20 mouse cellular contexts compared by ENCODE assay signal in the genomic region with DNA sequence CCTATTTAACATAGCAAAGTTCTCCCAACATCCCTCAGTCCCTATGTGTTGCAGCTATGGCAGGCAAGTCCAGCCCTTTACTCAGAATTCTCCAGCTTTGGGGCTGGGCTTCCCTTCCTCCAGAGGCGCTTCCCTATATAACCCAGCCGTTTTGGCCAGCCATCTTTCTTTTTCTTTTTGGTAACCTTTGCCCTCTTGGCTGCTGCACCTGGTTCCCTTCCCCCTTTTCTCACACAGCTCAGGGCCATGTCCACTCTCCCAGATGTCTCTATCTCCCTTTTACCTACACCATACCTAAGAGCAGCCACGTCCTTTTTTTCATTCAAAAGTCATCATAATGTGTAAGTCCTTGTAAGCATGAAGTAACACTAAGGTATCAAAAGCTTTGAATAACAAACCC. TPM values are rescaled to one million over a fixed set of nuclear protein-coding genes. Genes with fewer than 3 reads are reported as not detected.
DNase-seq lines count a peak whose midpoint lies in the region; ATAC-seq and TF ChIP-seq lines count a peak whose summit lies in the region.
"Had no signal": no experiment of that assay in that cellular context is flagged by ENCODE, and none has a peak within 500 bp of the region (broad histone marks: within the 10 kb centered on the region; RNA-seq: fewer than 3 reads in every experiment).

No protein-coding gene starts in this region.

- ATAC-seq in midbrain, embryonic 11.5 days (ENCODE audit: low FRiP score), result no peak
- no peak for ATAC-seq in midbrain, embryonic 14.5 days (ENCODE audit: low FRiP score, low TSS enrichment)
- no peak for ATAC-seq in liver, embryonic 12.5 days
- no peak for ATAC-seq in liver, postnatal 0 days
- ATAC-seq: activated CD4-positive, CD25-positive, alpha-beta regulatory T cell, adult 4 months; forebrain, embryonic 15.5 days; Patski had no signal

- no peak for TF ChIP-seq CTCF in liver, postnatal 0 days (IDR thresholded peaks at IDR 0.05; ENCODE audit: low read depth)

- peaks cover 14% of the 10 kb centered on the region for H3K4me1 ChIP-seq in midbrain, embryonic 11.5 days (ENCODE audit: control insufficient read depth, insufficient read depth, low read length)
- H3K4me1 ChIP-seq in midbrain, embryonic 14.5 days (ENCODE audit: control insufficient read depth, insufficient read depth, low read length), result peaks cover 16% of the 10 kb centered on the region
- H3K4me1 ChIP-seq in liver, embryonic 12.5 days, result peaks cover 40% of the 10 kb centered on the region
- H3K4me1 ChIP-seq in liver, postnatal 0 days (ENCODE audit: insufficient read depth), result peaks cover 26% of the 10 kb centered on the region

- 58% methylated on average over 3 of the region's 3 CpGs for WGBS in midbrain, embryonic 11.5 days
- 52% methylated on average over 3 of the region's 3 CpGs for WGBS in midbrain, embryonic 14.5 days
- WGBS in liver, embryonic 12.5 days (ENCODE audit: insufficient replicate concordance), result 59% methylated on average over 3 of the region's 3 CpGs
- WGBS in liver, postnatal 0 days (ENCODE audit: insufficient replicate concordance), result 61% methylated on average over 3 of the region's 3 CpGs

- TF ChIP-seq EP300 in liver, postnatal 0 days (IDR thresholded peaks at IDR 0.05; ENCODE audit: low read depth), result no peak

- peak; percentile 82 for DNase-seq in heart, adult 11 months
- DNase-seq in heart, postnatal 10 days, result no peak
- peak; percentile 67 for DNase-seq in midbrain, embryonic 11.5 days (ENCODE audit: low spot score, missing footprints)
- no peak for DNase-seq in midbrain, embryonic 14.5 days
- DNase-seq in liver, postnatal 0 days, result peak; percentile 29
- no peak for DNase-seq in left cerebral cortex, postnatal 25 days (ENCODE audit: low spot score in 2 of 2)
- DNase-seq in spleen, adult 12 weeks (ENCODE audit: low spot score), result no peak
- DNase-seq: adrenal gland, postnatal 25 days; cerebellum, adult 2 months; cerebellum, postnatal 25 days; gastrocnemius, postnatal 36 days; heart, adult 18-20 months; heart, postnatal 36 days had no signal

- no peak overlapping the region for H3K27ac ChIP-seq in midbrain, embryonic 11.5 days (ENCODE audit: low read depth, low read length)
- H3K27ac ChIP-seq in midbrain, embryonic 14.5 days (replicated peaks; ENCODE audit: low read depth, low read length), result no peak overlapping the region
- H3K27ac ChIP-seq in liver, embryonic 12.5 days, result no peak overlapping the region
- H3K27ac ChIP-seq in liver, postnatal 0 days (ENCODE audit: low read depth), result peak overlapping the region; percentile 92
- H3K27ac ChIP-seq: embryonic facial prominence, embryonic 12.5 days; forebrain, embryonic 15.5 days; hindbrain, embryonic 15.5 days had no signal

- no peak overlapping the region for H3K9ac ChIP-seq in midbrain, embryonic 11.5 days (ENCODE audit: low read length)
- no peak overlapping the region for H3K9ac ChIP-seq in midbrain, embryonic 14.5 days (replicated peaks; ENCODE audit: low read length)
- H3K9ac ChIP-seq in liver, embryonic 12.5 days, result no peak overlapping the region
- H3K9ac ChIP-seq in liver, postnatal 0 days (replicated peaks), result no peak overlapping the region; the same call in 1 of the 2 replicates
- H3K9ac ChIP-seq: hindbrain, embryonic 15.5 days had no signal

- intact Hi-C loops in heart, postnatal 10 days (cut with DNase I), result no loop called here
- intact Hi-C loops in left cerebral cortex, postnatal 25 days (cut with DNase I), result no loop called here

- H3K4me3 ChIP-seq in midbrain, embryonic 11.5 days (ENCODE audit: low read depth, low read length), result no peak overlapping the region
- H3K4me3 ChIP-seq in midbrain, embryonic 14.5 days (replicated peaks; ENCODE audit: low read depth, low read length), result no peak overlapping the region
- no peak overlapping the region for H3K4me3 ChIP-seq in liver, embryonic 12.5 days
- no peak overlapping the region for H3K4me3 ChIP-seq in liver, postnatal 0 days (ENCODE audit: low read depth, low read length)

- H3K9me3 ChIP-seq in midbrain, embryonic 11.5 days (ENCODE audit: control insufficient read depth, low read length), result no peaks in the 10 kb centered on the region
- no peaks in the 10 kb centered on the region for H3K9me3 ChIP-seq in midbrain, embryonic 14.5 days (ENCODE audit: control insufficient read depth, low read length)
- H3K9me3 ChIP-seq in liver, embryonic 12.5 days (replicated peaks), result no peaks in the 10 kb centered on the region
- no peaks in the 10 kb centered on the region for H3K9me3 ChIP-seq in liver, postnatal 0 days (ENCODE audit: low read length)
- H3K9me3 ChIP-seq: embryonic facial prominence, embryonic 12.5 days; forebrain, embryonic 15.5 days; heart, embryonic 12.5 days; hindbrain, embryonic 15.5 days had no signal

- no peaks in the 10 kb centered on the region for H3K27me3 ChIP-seq in midbrain, embryonic 11.5 days (ENCODE audit: control insufficient read depth, insufficient read depth, low read length)
- no peaks in the 10 kb centered on the region for H3K27me3 ChIP-seq in midbrain, embryonic 14.5 days (ENCODE audit: control insufficient read depth, insufficient read depth, low read length)
- peaks cover 12% of the 10 kb centered on the region; the same call in 1 of the 2 replicates for H3K27me3 ChIP-seq in liver, embryonic 12.5 days (replicated peaks)
- no peaks in the 10 kb centered on the region for H3K27me3 ChIP-seq in liver, postnatal 0 days (ENCODE audit: insufficient read depth, low read length)
- H3K27me3 ChIP-seq: forebrain, embryonic 15.5 days; heart, embryonic 12.5 days; hindbrain, embryonic 15.5 days; Patski had no signal

- no peaks in the 10 kb centered on the region for H3K36me3 ChIP-seq in midbrain, embryonic 11.5 days (ENCODE audit: control insufficient read depth, insufficient read depth, low read length)
- H3K36me3 ChIP-seq in midbrain, embryonic 14.5 days (ENCODE audit: control insufficient read depth, insufficient read depth, low read length), result no peaks in the 10 kb centered on the region
- no peaks in the 10 kb centered on the region for H3K36me3 ChIP-seq in liver, embryonic 12.5 days
- H3K36me3 ChIP-seq in liver, postnatal 0 days (replicated peaks; ENCODE audit: insufficient read depth, low read length), result no peaks in the 10 kb centered on the region
- H3K36me3 ChIP-seq: embryonic facial prominence, embryonic 12.5 days; forebrain, embryonic 15.5 days; heart, embryonic 12.5 days; hindbrain, embryonic 15.5 days had no signal

- no peak overlapping the region for H3K4me2 ChIP-seq in midbrain, embryonic 11.5 days
- no peak overlapping the region for H3K4me2 ChIP-seq in midbrain, embryonic 14.5 days (ENCODE audit: low read length)
- peak overlapping the region; percentile 92; the same call in 1 of the 2 replicates for H3K4me2 ChIP-seq in liver, embryonic 12.5 days
- H3K4me2 ChIP-seq in liver, postnatal 0 days (ENCODE audit: low read depth, low read length), result peak overlapping the region; percentile 98

RNA-seq across cellular contexts. Expression of a gene that starts 1.5 kb away (rescaled TPM):
- total RNA-seq in heart, postnatal 10 days (2021), result 10 to 100 TPM; 26.4 to 27.1 TPM
- polyA plus RNA-seq in midbrain, embryonic 11.5 days (2014; fragmentation: Nextera tagmentation; extraction: Ambion mirVana), result 31.6 and 32.9 TPM in 2 replicates
- 17.7 and 21.9 TPM in 2 replicates for polyA plus RNA-seq in midbrain, embryonic 14.5 days (2014; fragmentation: Nextera tagmentation; extraction: Ambion mirVana)
- 36.8 and 37.7 TPM in 2 replicates for polyA plus RNA-seq in liver, embryonic 12.5 days (2016; fragmentation: Nextera tagmentation; extraction: Ambion mirVana)
- polyA plus RNA-seq in liver, postnatal 0 days (2015; fragmentation: Nextera tagmentation; extraction: Ambion mirVana), result 53.6 and 55.3 TPM in 2 replicates
- 10 to 100 TPM; 39.5 to 41.3 TPM for total RNA-seq in left cerebral cortex, postnatal 25 days (2021)

RNA-seq across cellular contexts. Expression of a gene that starts 11.0 kb away (rescaled TPM):
- 1 to 10 TPM; 4.0 to 5.4 TPM for total RNA-seq in heart, postnatal 10 days (2021)
- polyA plus RNA-seq in midbrain, embryonic 11.5 days (2014; fragmentation: Nextera tagmentation; extraction: Ambion mirVana), result 28.2 and 32.2 TPM in 2 replicates
- 94.5 and 105 TPM in 2 replicates for polyA plus RNA-seq in midbrain, embryonic 14.5 days (2014; fragmentation: Nextera tagmentation; extraction: Ambion mirVana)
- polyA plus RNA-seq in liver, embryonic 12.5 days (2016; fragmentation: Nextera tagmentation; extraction: Ambion mirVana), result 3.0 and 3.4 TPM in 2 replicates
- 0.42 and 0.75 TPM in 2 replicates for polyA plus RNA-seq in liver, postnatal 0 days (2015; fragmentation: Nextera tagmentation; extraction: Ambion mirVana)
- 10 to 100 TPM; 85.6 to 99.0 TPM for total RNA-seq in left cerebral cortex, postnatal 25 days (2021)

Comparison
In these comparisons a context has a peak if more than half of its experiments do, and no peak if none do; other contexts are left out.
1. DNase-seq: peak in heart, adult 11 months (single experiment), midbrain, embryonic 11.5 days (single experiment) and liver, postnatal 0 days (single experiment); none in heart, postnatal 10 days (0 of 2), midbrain, embryonic 14.5 days (single experiment), left cerebral cortex, postnatal 25 days (0 of 2) and spleen, adult 12 weeks (single experiment).
2. H3K4me2 ChIP-seq: peak in liver, embryonic 12.5 days (single experiment) and liver, postnatal 0 days (single experiment); none in midbrain, embryonic 11.5 days (single experiment) and midbrain, embryonic 14.5 days (single experiment).